Mouse (Mus musculus) embryonic facial prominence, embryonic 10.5 days (tissue): ENCODE data around the gene Arhgap15. TPM values are rescaled to one million over a fixed set of nuclear protein-coding genes. Genes with fewer than 3 reads are reported as not detected.

Experiments
- DNase-seq: peaks from one replicate; pipeline ENCODE4 v3.0.0-alpha.2; 2017; ENCODE audit warnings: low spot score
- H3K27ac ChIP-seq: fragments of 300-500 bp; sonication (generic); replicated peaks from 2 replicates; pipeline ENCODE4 v1.5.1; 2016; ENCODE audit warnings: mild to moderate bottlenecking
- H3K27me3 ChIP-seq: fragments of 300-500 bp; sonication (generic); replicated peaks from 2 replicates; pipeline ENCODE4 v1.6.1; 2016; ENCODE audit warnings: low read depth, mild to moderate bottlenecking; ENCODE audit not compliant: poor library complexity, severe bottlenecking
- H3K36me3 ChIP-seq: fragments of 300-500 bp; sonication (generic); replicated peaks from 2 replicates; pipeline ENCODE4 v1.6.1; 2016; ENCODE audit warnings: mild to moderate bottlenecking, moderate library complexity
- H3K4me1 ChIP-seq: fragments of 300-500 bp; sonication (generic); 2 replicates; pipeline ENCODE4 v1.6.1; 2016
- H3K4me3 ChIP-seq: fragments of 300-500 bp; sonication (generic); 2 replicates; pipeline ENCODE4 v1.5.1; 2016; ENCODE audit warnings: mild to moderate bottlenecking, moderate library complexity
- H3K9me3 ChIP-seq: fragments of 300-500 bp; sonication (generic); 2 replicates; pipeline ENCODE4 v1.6.1; 2016; ENCODE audit warnings: mild to moderate bottlenecking
- WGBS: fragments of 180-500 bp; shearing (Covaris S2); methylation state at CpG from one replicate; pipeline ENCODE4 v1.1.7; 2016; 5-methylcytosine and 5-hydroxymethylcytosine counted together
- polyA plus RNA-seq: library from polyadenylated mRNA; unstranded; fragments of >200 nt; fragmentation: Nextera tagmentation; extraction: Ambion mirVana; gene quantifications from 2 replicates; pipeline ENCODE4 v1.2.1, GENCODE M21; 2016

The Arhgap15 gene
- polyA plus RNA-seq, 1 experiment from 2014 or later, result 0.31 TPM

DNA sequence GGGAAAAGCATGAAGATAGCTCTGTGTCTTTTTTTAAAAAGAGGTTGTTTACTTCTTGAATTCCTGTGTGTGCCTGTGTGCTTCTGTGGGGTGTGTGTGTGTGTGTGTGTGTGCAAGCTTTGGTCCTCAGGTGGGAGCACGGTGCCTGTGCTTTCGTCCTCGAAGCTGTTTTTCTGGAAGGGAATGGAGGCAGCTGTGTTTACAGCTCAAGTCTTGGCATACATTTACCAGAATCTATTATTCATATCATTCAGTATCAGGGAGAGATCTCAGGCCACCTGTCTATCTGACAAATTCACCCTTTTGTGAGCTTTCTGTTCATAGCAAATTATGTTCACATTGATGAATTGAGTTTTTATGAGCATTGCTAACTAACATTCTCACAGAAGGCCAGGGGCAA lies 550.5 kb downstream of the Arhgap15 start:
- H3K9me3 ChIP-seq, result no peaks in the 10 kb centered on the region
- no peak overlapping the region for H3K27ac ChIP-seq
- peaks cover 3% of the 10 kb centered on the region; the same call in 1 of the 2 replicates for H3K4me1 ChIP-seq
- no peak for DNase-seq
- 91% methylated on average over 3 of the region's 3 CpGs for WGBS
- H3K36me3 ChIP-seq, result no peaks in the 10 kb centered on the region
- no peaks in the 10 kb centered on the region for H3K27me3 ChIP-seq
- H3K4me3 ChIP-seq, result no peak overlapping the region

- no peak overlapping the region for H3K4me3 ChIP-seq
- H3K9me3 ChIP-seq, result no peaks in the 10 kb centered on the region
- H3K36me3 ChIP-seq, result no peaks in the 10 kb centered on the region
- DNase-seq, result no peak
- no peaks in the 10 kb centered on the region for H3K27me3 ChIP-seq
- no peak overlapping the region for H3K27ac ChIP-seq
- WGBS, result 54% methylated on average over 5 of the region's 5 CpGs
- peaks cover 9% of the 10 kb centered on the region for H3K4me1 ChIP-seq
These were observed 551.3 kb downstream of the Arhgap15 start for GRCm38 (mm10) chr2:44299909-44300308.

- Histone ChIP-seq H3K27me3 (no peaks in the 10 kb centered on the region), H3K36me3 (no peaks in the 10 kb centered on the region), H3K9me3 (no peaks in the 10 kb centered on the region), H3K4me3 (no peak overlapping the region), H3K27ac (no peak overlapping the region), H3K4me1 (peaks cover 15% of the 10 kb centered on the region)
- no peak for DNase-seq
- 79% methylated on average over 6 of the region's 6 CpGs for WGBS
These were observed 551.8 kb downstream of the Arhgap15 start for GRCm38 (mm10) chr2:44300466-44300865.

DNA sequence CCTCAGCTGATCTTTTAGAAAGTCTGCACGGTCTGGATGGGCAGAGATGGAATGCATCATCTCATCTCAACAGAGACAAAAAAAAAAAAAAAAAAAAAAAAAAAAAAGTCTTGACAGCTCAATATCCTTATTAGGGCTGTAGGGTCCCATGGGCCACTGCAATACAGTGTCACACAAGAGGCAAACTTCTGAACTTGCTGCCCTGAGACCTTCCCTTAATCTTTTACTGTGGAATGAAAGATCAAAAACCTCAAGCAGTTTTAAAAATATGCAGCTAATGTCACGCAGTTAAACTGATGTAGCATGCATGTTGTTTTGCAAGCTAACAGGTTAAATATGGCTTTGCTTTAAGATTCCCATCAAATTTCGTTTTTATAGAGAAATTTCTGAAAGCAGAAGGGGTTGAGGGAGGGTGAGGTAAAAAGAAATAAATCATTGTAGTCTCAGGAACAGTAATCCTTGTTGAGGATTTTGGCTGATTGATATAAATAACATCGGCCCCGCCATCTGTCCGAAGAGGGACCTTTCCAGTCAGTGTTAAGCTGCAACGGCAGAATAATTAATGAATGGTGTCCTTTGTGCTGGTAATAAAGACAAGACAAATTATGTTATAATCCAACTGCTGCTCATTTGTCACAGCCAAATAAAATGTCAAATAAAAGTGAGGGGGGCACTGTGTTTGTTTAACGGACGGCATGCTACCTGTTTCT lies 555.8 kb downstream of the Arhgap15 start:
- Histone ChIP-seq H3K27me3 (no peaks in the 10 kb centered on the region), H3K36me3 (no peaks in the 10 kb centered on the region), H3K27ac (no peak overlapping the region), H3K4me3 (no peak overlapping the region), H3K9me3 (no peaks in the 10 kb centered on the region), H3K4me1 (peaks cover 17% of the 10 kb centered on the region)
- no peak for DNase-seq
- WGBS, result 52% methylated on average over 9 of the region's 9 CpGs

- 54% methylated on average over 17 of the region's 17 CpGs for WGBS
- Histone ChIP-seq H3K27me3 (no peaks in the 10 kb centered on the region), H3K36me3 (no peaks in the 10 kb centered on the region), H3K4me1 (peaks cover 17% of the 10 kb centered on the region), H3K4me3 (no peak overlapping the region), H3K9me3 (no peaks in the 10 kb centered on the region), H3K27ac (peak overlapping the region; percentile 48; the same call in 1 of the 2 replicates)
- peak; percentile 26 for DNase-seq
These were observed 556.6 kb downstream of the Arhgap15 start for GRCm38 (mm10) chr2:44304971-44305808.

DNA sequence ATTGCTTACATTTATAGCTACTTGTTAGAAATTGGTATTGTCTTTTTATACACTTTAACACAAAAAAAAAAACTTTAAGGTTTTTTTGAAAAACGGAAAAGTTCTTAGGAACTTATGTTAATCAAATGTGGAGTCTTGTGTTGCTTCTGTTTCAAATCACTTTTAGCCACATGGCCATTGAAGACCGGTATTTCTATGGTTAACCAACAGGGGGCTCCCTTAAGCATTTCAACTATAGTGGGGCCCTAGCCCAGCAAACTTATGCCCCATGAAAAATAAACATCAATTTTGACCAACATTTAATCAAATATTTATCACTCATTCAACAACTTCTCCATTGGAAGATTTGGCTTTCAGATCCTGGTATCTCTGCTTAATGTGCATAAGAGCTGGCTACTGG lies 557.5 kb downstream of the Arhgap15 start:
- DNase-seq, result no peak
- 43% methylated on average over 2 of the region's 2 CpGs for WGBS
- no peaks in the 10 kb centered on the region for H3K9me3 ChIP-seq
- H3K4me1 ChIP-seq, result peaks cover 21% of the 10 kb centered on the region
- no peaks in the 10 kb centered on the region for H3K36me3 ChIP-seq
- no peak overlapping the region for H3K27ac ChIP-seq
- H3K4me3 ChIP-seq, result no peak overlapping the region
- H3K27me3 ChIP-seq, result no peaks in the 10 kb centered on the region

GRCm38 (mm10) chr2:44309124-44309523 lies 560.5 kb downstream of the Arhgap15 start:
- no peaks in the 10 kb centered on the region for H3K9me3 ChIP-seq
- peaks cover 24% of the 10 kb centered on the region for H3K4me1 ChIP-seq

DNA sequence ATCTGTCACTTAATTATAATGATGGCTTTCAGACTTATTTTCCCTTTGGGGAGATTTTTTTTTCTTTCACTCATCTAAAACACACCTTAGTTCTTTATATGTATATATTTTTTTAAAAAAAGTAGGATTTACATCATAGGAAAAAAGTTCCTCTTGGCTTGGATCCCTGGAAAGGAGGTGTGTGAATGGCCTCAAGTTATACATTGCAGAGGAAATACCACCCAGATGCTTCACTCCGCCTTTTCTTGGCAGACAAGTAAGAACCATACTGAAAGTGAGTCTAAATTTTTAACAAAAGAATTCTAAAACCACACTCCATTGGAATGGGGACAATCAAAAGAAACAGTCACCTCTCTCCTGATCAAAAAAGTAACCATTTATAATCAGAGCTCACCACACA lies 560.9 kb downstream of the Arhgap15 start:
- Histone ChIP-seq H3K9me3 (no peaks in the 10 kb centered on the region), H3K36me3 (no peaks in the 10 kb centered on the region), H3K4me3 (no peak overlapping the region), H3K27me3 (no peaks in the 10 kb centered on the region), H3K27ac (no peak overlapping the region), H3K4me1 (peaks cover 21% of the 10 kb centered on the region)
- no peak for DNase-seq
- 87% methylated on average over 1 of the region's 1 CpGs for WGBS

More at GRCm38 (mm10) chr2:44309124-44309523, 560.5 kb downstream of the Arhgap15 start:
- Histone ChIP-seq H3K4me3 (no peak overlapping the region), H3K36me3 (no peaks in the 10 kb centered on the region), H3K27me3 (no peaks in the 10 kb centered on the region), H3K27ac (no peak overlapping the region)
- no peak for DNase-seq
- WGBS, result 88% methylated on average over 3 of the region's 3 CpGs

DNA sequence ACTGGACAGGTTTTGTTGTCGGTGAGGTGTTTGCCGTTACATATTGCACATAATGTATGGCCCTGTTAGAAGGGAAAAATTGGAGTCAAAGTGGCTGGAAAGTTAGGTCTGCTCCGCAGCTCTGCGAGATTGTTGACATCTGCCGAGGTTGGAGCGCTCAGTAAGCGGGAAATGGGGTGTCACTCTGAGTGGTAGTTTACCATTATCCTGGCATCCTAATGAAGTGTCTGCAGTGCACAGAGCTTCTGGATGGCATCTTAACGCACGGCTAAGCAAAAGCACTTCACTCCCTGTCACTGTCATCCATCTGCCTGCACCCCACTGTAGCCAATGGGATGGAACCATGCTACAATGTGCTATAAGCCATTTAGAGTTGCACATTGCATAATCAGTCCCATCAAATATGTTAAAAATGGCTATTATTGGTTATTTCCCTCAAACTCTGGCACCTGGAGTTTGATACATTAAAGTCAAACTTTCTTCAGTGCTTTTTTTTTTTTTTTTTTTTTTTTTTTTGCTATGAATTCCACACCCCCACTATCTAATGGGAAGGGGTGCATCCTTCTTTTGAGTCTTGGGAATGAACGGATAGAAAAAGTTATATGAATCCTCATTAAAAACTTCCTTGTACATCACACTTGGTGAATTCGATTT lies 561.6 kb downstream of the Arhgap15 start:
- H3K4me1 ChIP-seq, result peaks cover 14% of the 10 kb centered on the region
- WGBS, result 88% methylated on average over 11 of the region's 11 CpGs
- DNase-seq, result no peak

DNA sequence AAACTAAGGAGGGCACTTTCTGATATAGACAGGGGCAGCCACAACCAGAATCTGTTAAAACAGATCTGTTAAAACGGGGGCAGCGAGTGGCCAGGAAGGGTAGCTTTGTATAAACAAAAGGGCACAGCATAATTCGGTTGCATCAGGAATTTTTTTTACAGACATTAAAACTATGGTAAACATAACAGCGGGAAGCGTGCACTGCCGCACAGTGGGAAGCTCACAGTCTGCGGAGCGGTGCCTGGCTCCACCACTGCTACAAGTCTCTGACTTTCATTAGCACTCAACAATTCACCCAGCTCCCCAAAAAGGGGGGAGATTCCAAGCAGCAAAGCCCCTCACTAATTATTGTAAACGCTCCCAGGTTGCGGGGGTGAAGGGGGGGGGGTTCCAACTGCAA lies 562.6 kb downstream of the Arhgap15 start:
- Histone ChIP-seq H3K4me3 (peak overlapping the region; percentile 44), H3K27me3 (no peaks in the 10 kb centered on the region), H3K9me3 (no peaks in the 10 kb centered on the region), H3K4me1 (peaks cover 10% of the 10 kb centered on the region), H3K27ac (peak overlapping the region; percentile 48; the same call in 1 of the 2 replicates), H3K36me3 (no peaks in the 10 kb centered on the region)
- peak; percentile 30 for DNase-seq
- WGBS, result 4% methylated on average over 10 of the region's 10 CpGs

More for the DNA sequence above, 561.6 kb downstream of the Arhgap15 start:
- Histone ChIP-seq H3K36me3 (no peaks in the 10 kb centered on the region), H3K27me3 (no peaks in the 10 kb centered on the region), H3K4me3 (no peak overlapping the region), H3K9me3 (no peaks in the 10 kb centered on the region), H3K27ac (no peak overlapping the region)

DNA sequence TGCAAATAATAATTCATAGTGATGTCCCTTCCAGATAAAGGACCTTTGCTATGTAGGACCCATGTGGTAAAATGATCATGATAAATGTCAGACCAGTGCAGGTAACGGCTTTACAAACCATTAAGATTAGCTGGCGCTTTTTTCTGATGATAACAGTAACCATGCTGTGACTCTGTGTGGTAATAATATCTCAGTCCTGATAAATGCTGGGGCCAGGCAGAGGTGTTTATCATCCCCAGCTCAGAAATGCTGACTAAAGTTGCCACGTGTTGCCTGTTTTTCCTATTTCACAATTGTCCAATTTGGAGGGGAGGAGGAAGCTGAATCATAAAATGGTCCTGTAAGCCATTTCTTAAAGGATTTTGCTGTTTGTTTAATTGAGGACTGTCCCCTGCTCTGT lies 564.9 kb downstream of the Arhgap15 start:
- Histone ChIP-seq H3K27me3 (no peaks in the 10 kb centered on the region), H3K4me3 (no peak overlapping the region), H3K9me3 (no peaks in the 10 kb centered on the region), H3K27ac (no peak overlapping the region), H3K4me1 (peaks cover 10% of the 10 kb centered on the region), H3K36me3 (no peaks in the 10 kb centered on the region)
- DNase-seq, result no peak
- 87% methylated on average over 3 of the region's 3 CpGs for WGBS

DNA sequence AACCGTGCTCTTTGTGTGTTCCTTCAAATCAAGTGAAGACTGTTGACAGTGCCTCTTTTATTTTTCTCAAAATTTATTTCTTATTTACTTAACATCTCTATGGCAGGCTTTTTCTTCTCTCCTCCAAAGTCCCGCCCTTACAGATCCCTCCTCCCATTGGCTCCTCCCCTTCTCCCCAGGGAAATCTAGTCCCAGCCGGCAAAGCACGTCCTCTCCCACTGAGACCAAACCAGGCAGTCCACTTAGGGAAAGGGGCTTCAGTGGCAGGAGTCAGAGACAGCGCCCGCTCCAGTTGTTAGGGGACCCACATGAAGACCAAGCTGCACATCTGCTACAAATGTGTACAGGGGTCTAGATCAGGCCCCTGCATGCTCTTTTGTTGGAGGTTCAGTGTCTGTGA lies 569.8 kb downstream of the Arhgap15 start:
- 71% methylated on average over 6 of the region's 6 CpGs for WGBS
- no peak overlapping the region for H3K4me3 ChIP-seq
- no peak for DNase-seq
- no peaks in the 10 kb centered on the region for H3K4me1 ChIP-seq
- H3K27ac ChIP-seq, result no peak overlapping the region
- no peaks in the 10 kb centered on the region for H3K9me3 ChIP-seq
- no peaks in the 10 kb centered on the region for H3K36me3 ChIP-seq
- no peaks in the 10 kb centered on the region for H3K27me3 ChIP-seq
